ENCODE assay signal across 8 mouse cellular contexts in the genomic region with DNA sequence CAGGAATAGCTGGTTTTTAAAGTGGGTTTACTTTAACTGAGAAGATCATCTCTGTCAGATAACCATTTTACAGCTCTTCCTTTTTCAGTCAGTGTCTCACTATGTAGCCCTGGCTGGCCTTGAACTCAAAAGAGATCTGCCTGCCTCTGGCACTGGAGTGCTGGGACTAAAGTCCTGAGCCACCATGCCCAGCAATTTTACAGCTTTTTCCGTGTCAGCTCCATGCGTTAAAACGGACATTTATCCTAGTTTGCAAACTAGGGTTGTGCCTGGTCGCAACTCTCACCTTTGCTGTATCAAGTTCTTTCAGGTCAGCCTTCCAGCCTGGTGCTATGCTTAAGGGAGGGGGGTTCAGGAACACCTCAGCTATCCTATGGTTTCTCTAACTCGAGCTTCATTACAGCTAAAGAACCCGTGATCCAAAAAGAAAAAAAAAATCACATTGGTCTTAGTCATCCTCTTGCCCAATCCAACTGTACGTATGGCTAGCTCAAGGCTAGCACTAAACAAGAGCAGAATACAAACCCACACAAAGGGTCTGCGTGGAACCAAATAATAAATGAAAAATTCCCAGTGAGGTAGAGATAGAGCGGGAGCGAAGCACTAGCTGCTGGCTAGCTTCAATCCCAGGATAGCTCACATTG. TPM values are rescaled to one million over a fixed set of nuclear protein-coding genes. Genes with fewer than 3 reads are reported as not detected.
DNase-seq lines count a peak whose midpoint lies in the region; ATAC-seq and TF ChIP-seq lines count a peak whose summit lies in the region.

No protein-coding gene starts in this region.

- TF ChIP-seq CTCF in heart, postnatal 0 days (IDR thresholded peaks at IDR 0.05; ENCODE audit: low read depth) = no peak

- H3K4me3 ChIP-seq in heart, postnatal 0 days (ENCODE audit: low read depth, low read length) = peak overlapping the region; percentile 51
- H3K4me3 ChIP-seq in hindbrain, embryonic 14.5 days (replicated peaks; ENCODE audit: low read length) = peak overlapping the region; percentile 50
- H3K4me3 ChIP-seq in midbrain, embryonic 14.5 days (replicated peaks; ENCODE audit: low read depth, low read length) = peak overlapping the region; percentile 46

- peak overlapping the region; percentile 81 for H3K27ac ChIP-seq in heart, postnatal 0 days (ENCODE audit: low read depth)
- peak overlapping the region; percentile 51 for H3K27ac ChIP-seq in hindbrain, embryonic 14.5 days
- no peak overlapping the region for H3K27ac ChIP-seq in midbrain, embryonic 14.5 days (replicated peaks; ENCODE audit: low read depth, low read length)

- peak overlapping the region; percentile 49; the same call in 1 of the 2 replicates for H3K9ac ChIP-seq in heart, postnatal 0 days (replicated peaks; ENCODE audit: low read depth, low read length)
- peak overlapping the region; percentile 58 for H3K9ac ChIP-seq in hindbrain, embryonic 14.5 days
- peak overlapping the region; percentile 4; the same call in 1 of the 2 replicates for H3K9ac ChIP-seq in midbrain, embryonic 14.5 days (replicated peaks; ENCODE audit: low read length)

- peak overlapping the region; percentile 63 for H3K4me2 ChIP-seq in heart, postnatal 0 days (ENCODE audit: low read depth, low read length)
- peak overlapping the region; percentile 57 for H3K4me2 ChIP-seq in hindbrain, embryonic 14.5 days (replicated peaks)
- H3K4me2 ChIP-seq in midbrain, embryonic 14.5 days (ENCODE audit: low read length) = peak overlapping the region; percentile 53

- 23% methylated on average over 10 of the region's 10 CpGs for WGBS in heart, postnatal 0 days
- 26% methylated on average over 10 of the region's 10 CpGs for WGBS in hindbrain, embryonic 14.5 days
- 33% methylated on average over 10 of the region's 10 CpGs for whole genome bisulfite sequencing in midbrain, embryonic 14.5 days

- TF ChIP-seq EP300 in heart, postnatal 0 days (IDR thresholded peaks at IDR 0.05; ENCODE audit: low read depth) = no peak

- H3K4me1 ChIP-seq in heart, postnatal 0 days (ENCODE audit: control insufficient read depth, insufficient read depth) = no peaks in the 10 kb centered on the region
- peaks cover 13% of the 10 kb centered on the region; the same call in 1 of the 2 replicates for H3K4me1 ChIP-seq in hindbrain, embryonic 14.5 days (replicated peaks; ENCODE audit: control insufficient read depth, insufficient read depth, low read length)
- H3K4me1 ChIP-seq in midbrain, embryonic 14.5 days (ENCODE audit: control insufficient read depth, insufficient read depth, low read length) = 0 out of 2 replicates have a peak, but pooled peaks cover 7% of the 10 kb centered on the region

- DNase-seq in heart, postnatal 0 days (ENCODE audit: low spot score) = no peak
- DNase-seq in heart, adult 8-10 months (ENCODE audit: low spot score) = no peak
- DNase-seq in adipocyte (ENCODE audit: low spot score) = peak; percentile 18
- no peak for DNase-seq in hindbrain, embryonic 14.5 days (ENCODE audit: low spot score)
- no peak for DNase-seq in midbrain, embryonic 14.5 days
- DNase-seq in right cerebral cortex, postnatal 4 days = no peak
- DNase-seq in adrenal gland, postnatal 10 days = no peak
- DNase-seq in gastrocnemius, postnatal 4 days (ENCODE audit: low spot score in 2 of 2) = no peak

- ATAC-seq in heart, postnatal 0 days (ENCODE audit: insufficient read depth, low read depth) = no peak
- ATAC-seq in hindbrain, embryonic 14.5 days (ENCODE audit: low FRiP score) = 0 out of 2 replicates have a peak, but pooled peaks have one; percentile 1
- no peak for ATAC-seq in midbrain, embryonic 14.5 days (ENCODE audit: low FRiP score, low TSS enrichment)

- H3K9me3 ChIP-seq in heart, postnatal 0 days (replicated peaks; ENCODE audit: control insufficient read depth, low read length) = no peaks in the 10 kb centered on the region
- no peaks in the 10 kb centered on the region for H3K9me3 ChIP-seq in hindbrain, embryonic 14.5 days (ENCODE audit: control insufficient read depth, low read length)
- H3K9me3 ChIP-seq in midbrain, embryonic 14.5 days (ENCODE audit: control insufficient read depth, low read length) = no peaks in the 10 kb centered on the region

- H3K27me3 ChIP-seq in heart, postnatal 0 days (ENCODE audit: control insufficient read depth, insufficient read depth, low read length) = no peaks in the 10 kb centered on the region
- H3K27me3 ChIP-seq in hindbrain, embryonic 14.5 days (ENCODE audit: control insufficient read depth, insufficient read depth, low read length) = no peaks in the 10 kb centered on the region
- H3K27me3 ChIP-seq in midbrain, embryonic 14.5 days (ENCODE audit: control insufficient read depth, insufficient read depth, low read length) = no peaks in the 10 kb centered on the region

- no peaks in the 10 kb centered on the region for H3K36me3 ChIP-seq in heart, postnatal 0 days (replicated peaks; ENCODE audit: control insufficient read depth, insufficient read depth, low read length)
- H3K36me3 ChIP-seq in hindbrain, embryonic 14.5 days (replicated peaks; ENCODE audit: control insufficient read depth, insufficient read depth) = no peaks in the 10 kb centered on the region
- H3K36me3 ChIP-seq in midbrain, embryonic 14.5 days (ENCODE audit: control insufficient read depth, insufficient read depth, low read length) = no peaks in the 10 kb centered on the region

RNA-seq across cellular contexts. Expression of a gene that starts 0.9 kb away (rescaled TPM):
- 0.50 and 4.1 TPM in 2 replicates for total RNA-seq in heart, postnatal 0 days (2014; rRNA removed; ENCODE audit: low replicate concordance)
- 1.5 and 1.8 TPM in 2 replicates for polyA plus RNA-seq in heart, postnatal 0 days (2015; fragmentation: Nextera tagmentation; extraction: Ambion mirVana)
- 1 to 10 TPM; 1.7 to 2.7 (median 1.7) TPM for total RNA-seq in heart, adult 8-10 months (2022)
- 2.4 and 4.1 TPM in 2 replicates for polyA plus RNA-seq in hindbrain, embryonic 14.5 days (2014; fragmentation: Nextera tagmentation; extraction: Ambion mirVana)
- 1.6 and 1.9 TPM in 2 replicates for polyA plus RNA-seq in midbrain, embryonic 14.5 days (2014; fragmentation: Nextera tagmentation; extraction: Ambion mirVana)
- total RNA-seq in adrenal gland, postnatal 10 days (2021) = 1 to 10 TPM; 5.4 to 5.8 TPM
- 1 to 10 TPM; 2.4 to 2.9 TPM for total RNA-seq in gastrocnemius, postnatal 4 days (2021)

RNA-seq across cellular contexts. Expression of a gene that starts 0.9 kb away (rescaled TPM):
- total RNA-seq in heart, postnatal 0 days (2014; rRNA removed; ENCODE audit: low replicate concordance) = 37.1 and 43.9 TPM in 2 replicates
- 98.4 and 102 TPM in 2 replicates for polyA plus RNA-seq in heart, postnatal 0 days (2015; fragmentation: Nextera tagmentation; extraction: Ambion mirVana)
- total RNA-seq in heart, adult 8-10 months (2022) = 10 to 100 TPM; 59.2 to 80.7 (median 62.8) TPM
- polyA plus RNA-seq in hindbrain, embryonic 14.5 days (2014; fragmentation: Nextera tagmentation; extraction: Ambion mirVana) = 90.2 and 102 TPM in 2 replicates
- 92.3 and 106 TPM in 2 replicates for polyA plus RNA-seq in midbrain, embryonic 14.5 days (2014; fragmentation: Nextera tagmentation; extraction: Ambion mirVana)
- 10 to 100 TPM; 83.6 to 83.9 TPM for total RNA-seq in adrenal gland, postnatal 10 days (2021)
- 10 to 100 TPM; 75.2 to 82.0 TPM for total RNA-seq in gastrocnemius, postnatal 4 days (2021)

RNA-seq across cellular contexts. Expression of a gene that starts 14.6 kb away (rescaled TPM):
- 341 and 419 TPM in 2 replicates for total RNA-seq in heart, postnatal 0 days (2014; rRNA removed; ENCODE audit: low replicate concordance)
- polyA plus RNA-seq in heart, postnatal 0 days (2015; fragmentation: Nextera tagmentation; extraction: Ambion mirVana) = 246 and 247 TPM in 2 replicates
- total RNA-seq in heart, adult 8-10 months (2022) = 100 to 1,000 TPM in 2 of 4 experiments, 10 to 100 TPM in 2; 71.8 to 139 (median 101) TPM
- polyA plus RNA-seq in hindbrain, embryonic 14.5 days (2014; fragmentation: Nextera tagmentation; extraction: Ambion mirVana) = 187 and 221 TPM in 2 replicates
- 207 and 220 TPM in 2 replicates for polyA plus RNA-seq in midbrain, embryonic 14.5 days (2014; fragmentation: Nextera tagmentation; extraction: Ambion mirVana)
- 100 to 1,000 TPM; 336 to 341 TPM for total RNA-seq in adrenal gland, postnatal 10 days (2021)
- total RNA-seq in gastrocnemius, postnatal 4 days (2021) = 100 to 1,000 TPM; 345 to 347 TPM

RNA-seq across cellular contexts. Expression of a gene that starts 16.7 kb away (rescaled TPM):
- total RNA-seq in heart, postnatal 0 days (2014; rRNA removed; ENCODE audit: low replicate concordance) = not detected in 2 replicates
- 0.34 and 0.49 TPM in 2 replicates for polyA plus RNA-seq in heart, postnatal 0 days (2015; fragmentation: Nextera tagmentation; extraction: Ambion mirVana)
- total RNA-seq in heart, adult 8-10 months (2022) = 1 to 10 TPM in 1 of 4 experiments, under 1 TPM in 3; 0.44 to 1.3 (median 0.75) TPM
- 0.29 TPM in 1 of 2 replicates, not detected in the other for polyA plus RNA-seq in hindbrain, embryonic 14.5 days (2014; fragmentation: Nextera tagmentation; extraction: Ambion mirVana)
- 0.26 TPM in 1 of 2 replicates, not detected in the other for polyA plus RNA-seq in midbrain, embryonic 14.5 days (2014; fragmentation: Nextera tagmentation; extraction: Ambion mirVana)
- total RNA-seq in adrenal gland, postnatal 10 days (2021) = 1 to 10 TPM; 2.5 to 3.3 TPM
- 1 to 10 TPM; 1.6 to 2.0 TPM for total RNA-seq in gastrocnemius, postnatal 4 days (2021)

RNA-seq across cellular contexts. Expression of a gene that starts 58.4 kb away (rescaled TPM):
- total RNA-seq in heart, postnatal 0 days (2014; rRNA removed; ENCODE audit: low replicate concordance) = 13.1 and 13.7 TPM in 2 replicates
- 66.5 and 74.5 TPM in 2 replicates for polyA plus RNA-seq in heart, postnatal 0 days (2015; fragmentation: Nextera tagmentation; extraction: Ambion mirVana)
- total RNA-seq in heart, adult 8-10 months (2022) = 10 to 100 TPM; 17.8 to 27.5 (median 22.6) TPM
- polyA plus RNA-seq in hindbrain, embryonic 14.5 days (2014; fragmentation: Nextera tagmentation; extraction: Ambion mirVana) = 48.5 and 50.1 TPM in 2 replicates
- 41.4 and 47.1 TPM in 2 replicates for polyA plus RNA-seq in midbrain, embryonic 14.5 days (2014; fragmentation: Nextera tagmentation; extraction: Ambion mirVana)
- total RNA-seq in adrenal gland, postnatal 10 days (2021) = 10 to 100 TPM; 52.9 to 58.0 TPM
- total RNA-seq in gastrocnemius, postnatal 4 days (2021) = 10 to 100 TPM; 17.1 to 18.1 TPM

Comparison
In these comparisons a context has a peak if more than half of its experiments do, and no peak if none do; other contexts are left out.
1. H3K9ac ChIP-seq: peak in every context shown above with its lines; median percentile 58 in hindbrain, embryonic 14.5 days; 49 in heart, postnatal 0 days; 4 in midbrain, embryonic 14.5 days.